Mouse (Mus musculus): Measurements from ENCODE around the gene Yipf1. TPM values are rescaled to one million over a fixed set of nuclear protein-coding genes. Genes with fewer than 3 reads are reported as not detected.

Gene Yipf1
- 58.6 and 58.9 TPM in 2 replicates for polyA plus RNA-seq (2015; fragmentation: Nextera tagmentation; extraction: Ambion mirVana)

DNA sequence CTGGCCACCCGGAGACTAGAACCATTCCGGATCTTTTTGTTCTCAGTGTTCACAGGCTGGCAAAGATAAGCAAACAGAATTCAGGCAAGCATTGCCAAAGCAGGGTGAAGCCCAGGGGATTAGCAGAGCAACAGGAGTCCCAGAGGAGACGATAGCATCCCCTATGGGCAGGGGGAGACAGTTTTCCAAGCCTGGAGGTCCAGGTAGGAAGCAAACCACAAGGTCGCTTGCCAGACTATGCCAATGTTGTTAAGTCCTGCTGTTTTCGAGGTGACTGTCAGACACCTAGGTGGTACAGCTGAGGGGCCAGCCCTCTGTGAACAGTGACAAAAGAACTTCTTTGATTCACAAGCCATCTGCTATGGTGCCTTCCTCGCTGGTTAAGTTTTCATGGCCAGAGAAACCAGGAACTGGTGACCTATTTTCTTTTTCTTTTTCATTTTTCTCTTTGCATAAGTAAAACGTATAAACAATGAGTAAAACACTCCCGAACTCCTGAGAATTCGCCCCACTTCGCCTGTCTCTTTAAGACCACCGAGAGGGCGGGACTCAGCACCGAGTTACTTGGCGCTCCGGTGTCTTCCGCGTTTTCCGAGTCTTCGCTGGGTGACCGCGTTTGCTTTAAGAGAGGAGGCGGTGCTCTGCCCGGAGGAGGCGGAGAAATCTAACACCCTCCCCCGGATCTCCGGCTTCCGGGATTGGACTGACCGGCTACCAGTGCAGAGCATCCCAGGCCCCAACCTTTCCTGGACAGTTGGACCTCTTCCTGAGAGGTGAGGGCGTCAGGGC lies at the start of gene Yipf1:
Yipf1 (plus strand) TSS at position 674 of the 789 bp plus-strand sequence.
- under 1% methylated on average over 29 of the region's 29 CpGs for WGBS
- Histone ChIP-seq H3K4me3 (replicated peaks; ENCODE audit: low read length) (peak within 1 kb of the TSS; percentile 74), H3K27ac (ENCODE audit: low read length) (peak within 1 kb of the TSS; percentile 57; the same call in 1 of the 2 replicates), H3K27me3 (ENCODE audit: control insufficient read depth, insufficient read depth, low read length) (no peaks in the 10 kb centered on the region), H3K9me3 (replicated peaks; ENCODE audit: control insufficient read depth, low read length) (no peaks in the 10 kb centered on the region), H3K9ac (ENCODE audit: low read length) (peak within 1 kb of the TSS; percentile 72), H3K36me3 (ENCODE audit: control insufficient read depth, insufficient read depth, low read length) (no peaks in the 10 kb centered on the region), H3K4me1 (ENCODE audit: control insufficient read depth, insufficient read depth, low read length) (peaks cover 7% of the 10 kb centered on the region; the same call in 1 of the 2 replicates), H3K4me2 (ENCODE audit: low read depth, low read length) (peak within 1 kb of the TSS; percentile 84)
- peak; percentile 94 for ATAC-seq (ENCODE audit: insufficient read depth, low FRiP score)

GRCm38 (mm10) chr4:107273683-107274082 lies 40.5 kb upstream of the Yipf1 start:
- no peaks in the 10 kb centered on the region for H3K36me3 ChIP-seq (ENCODE audit: control insufficient read depth, insufficient read depth, low read length)
- no peak for ATAC-seq (ENCODE audit: insufficient read depth, low FRiP score)
- no peak overlapping the region for H3K4me2 ChIP-seq (ENCODE audit: low read depth, low read length)
- H3K9me3 ChIP-seq (replicated peaks; ENCODE audit: control insufficient read depth, low read length) = no peaks in the 10 kb centered on the region
- no peak overlapping the region for H3K27ac ChIP-seq (ENCODE audit: low read length)
- WGBS = 76% methylated on average over 4 of the region's 4 CpGs
- H3K9ac ChIP-seq (ENCODE audit: low read length) = no peak overlapping the region
- no peaks in the 10 kb centered on the region for H3K4me1 ChIP-seq (ENCODE audit: control insufficient read depth, insufficient read depth, low read length)
- H3K4me3 ChIP-seq (replicated peaks; ENCODE audit: low read length) = no peak overlapping the region
- no peaks in the 10 kb centered on the region for H3K27me3 ChIP-seq (ENCODE audit: control insufficient read depth, insufficient read depth, low read length)

- no peaks in the 10 kb centered on the region for H3K27me3 ChIP-seq (ENCODE audit: control insufficient read depth, insufficient read depth, low read length)
- H3K9ac ChIP-seq (ENCODE audit: low read length) = no peak overlapping the region
- WGBS = 70% methylated on average over 5 of the region's 5 CpGs
- no peaks in the 10 kb centered on the region for H3K36me3 ChIP-seq (ENCODE audit: control insufficient read depth, insufficient read depth, low read length)
- no peak overlapping the region for H3K4me3 ChIP-seq (replicated peaks; ENCODE audit: low read length)
- H3K4me1 ChIP-seq (ENCODE audit: control insufficient read depth, insufficient read depth, low read length) = no peaks in the 10 kb centered on the region
- H3K27ac ChIP-seq (ENCODE audit: low read length) = no peak overlapping the region
- no peak for ATAC-seq (ENCODE audit: insufficient read depth, low FRiP score)
- no peak overlapping the region for H3K4me2 ChIP-seq (ENCODE audit: low read depth, low read length)
- H3K9me3 ChIP-seq (replicated peaks; ENCODE audit: control insufficient read depth, low read length) = no peaks in the 10 kb centered on the region
These were observed 39.7 kb upstream of the Yipf1 start for GRCm38 (mm10) chr4:107274511-107274910.

GRCm38 (mm10) chr4:107278188-107278707 lies 35.9 kb upstream of the Yipf1 start:
- no peak overlapping the region for H3K4me3 ChIP-seq (replicated peaks; ENCODE audit: low read length)
- no peak overlapping the region for H3K4me2 ChIP-seq (ENCODE audit: low read depth, low read length)
- no peaks in the 10 kb centered on the region for H3K36me3 ChIP-seq (ENCODE audit: control insufficient read depth, insufficient read depth, low read length)
- no peaks in the 10 kb centered on the region for H3K9me3 ChIP-seq (replicated peaks; ENCODE audit: control insufficient read depth, low read length)
- no peak overlapping the region for H3K27ac ChIP-seq (ENCODE audit: low read length)
- no peak overlapping the region for H3K9ac ChIP-seq (ENCODE audit: low read length)
- 37% methylated on average over 8 of the region's 8 CpGs for WGBS
- ATAC-seq (ENCODE audit: insufficient read depth, low FRiP score) = no peak
- no peaks in the 10 kb centered on the region for H3K27me3 ChIP-seq (ENCODE audit: control insufficient read depth, insufficient read depth, low read length)
- H3K4me1 ChIP-seq (ENCODE audit: control insufficient read depth, insufficient read depth, low read length) = no peaks in the 10 kb centered on the region

DNA sequence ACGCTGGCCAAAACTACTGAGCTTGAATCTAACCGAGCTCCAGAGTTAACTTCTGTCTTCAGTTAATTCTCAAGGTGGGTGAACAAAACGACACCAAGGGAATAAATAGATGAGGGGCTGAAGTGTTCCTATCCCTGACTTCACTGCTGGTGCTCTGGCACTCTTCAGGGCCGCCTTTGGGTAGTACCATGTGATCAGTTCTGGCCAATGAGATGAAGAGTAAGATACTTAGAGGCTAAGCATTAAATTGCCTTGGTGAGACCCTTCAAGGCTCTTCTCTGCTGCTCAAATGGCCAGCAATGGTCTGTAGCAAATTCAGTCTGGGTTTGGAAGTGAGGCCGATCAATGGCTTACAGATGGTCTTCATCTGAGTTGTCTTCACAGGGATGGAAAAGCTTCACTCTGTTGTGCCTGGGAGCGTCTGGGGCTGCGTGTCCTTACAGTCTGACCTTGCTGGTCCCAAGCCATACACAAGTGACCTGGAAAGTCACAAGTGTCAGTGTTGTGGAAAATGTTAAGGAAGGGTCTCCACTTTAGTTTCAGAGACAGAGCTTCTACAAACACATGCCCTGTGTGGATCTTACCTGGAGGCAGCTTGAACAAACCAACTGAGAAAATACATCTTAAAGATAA lies 33.2 kb upstream of the Yipf1 start:
- Histone ChIP-seq H3K4me1 (ENCODE audit: control insufficient read depth, insufficient read depth, low read length) (no peaks in the 10 kb centered on the region), H3K4me3 (replicated peaks; ENCODE audit: low read length) (no peak overlapping the region), H3K9ac (ENCODE audit: low read length) (no peak overlapping the region), H3K27me3 (ENCODE audit: control insufficient read depth, insufficient read depth, low read length) (no peaks in the 10 kb centered on the region), H3K9me3 (replicated peaks; ENCODE audit: control insufficient read depth, low read length) (no peaks in the 10 kb centered on the region), H3K36me3 (ENCODE audit: control insufficient read depth, insufficient read depth, low read length) (no peaks in the 10 kb centered on the region), H3K27ac (ENCODE audit: low read length) (no peak overlapping the region), H3K4me2 (ENCODE audit: low read depth, low read length) (no peak overlapping the region)
- no peak for ATAC-seq (ENCODE audit: insufficient read depth, low FRiP score)
- WGBS = 83% methylated on average over 7 of the region's 7 CpGs

GRCm38 (mm10) chr4:107285446-107286200 lies 28.5 kb upstream of the Yipf1 start:
- Histone ChIP-seq H3K27ac (ENCODE audit: low read length) (no peak overlapping the region), H3K36me3 (ENCODE audit: control insufficient read depth, insufficient read depth, low read length) (no peaks in the 10 kb centered on the region), H3K4me1 (ENCODE audit: control insufficient read depth, insufficient read depth, low read length) (no peaks in the 10 kb centered on the region), H3K4me3 (replicated peaks; ENCODE audit: low read length) (no peak overlapping the region), H3K9me3 (replicated peaks; ENCODE audit: control insufficient read depth, low read length) (no peaks in the 10 kb centered on the region), H3K27me3 (ENCODE audit: control insufficient read depth, insufficient read depth, low read length) (no peaks in the 10 kb centered on the region), H3K4me2 (ENCODE audit: low read depth, low read length) (no peak overlapping the region), H3K9ac (ENCODE audit: low read length) (no peak overlapping the region)
- ATAC-seq (ENCODE audit: insufficient read depth, low FRiP score) = no peak
- 58% methylated on average over 3 of the region's 3 CpGs for WGBS

GRCm38 (mm10) chr4:107286386-107286785 lies 27.8 kb upstream of the Yipf1 start:
- WGBS = 89% methylated on average over 8 of the region's 8 CpGs
- H3K4me2 ChIP-seq (ENCODE audit: low read depth, low read length) = no peak overlapping the region
- no peaks in the 10 kb centered on the region for H3K27me3 ChIP-seq (ENCODE audit: control insufficient read depth, insufficient read depth, low read length)
- no peak for ATAC-seq (ENCODE audit: insufficient read depth, low FRiP score)
- no peaks in the 10 kb centered on the region for H3K4me1 ChIP-seq (ENCODE audit: control insufficient read depth, insufficient read depth, low read length)
- H3K27ac ChIP-seq (ENCODE audit: low read length) = no peak overlapping the region
- H3K36me3 ChIP-seq (ENCODE audit: control insufficient read depth, insufficient read depth, low read length) = no peaks in the 10 kb centered on the region
- no peak overlapping the region for H3K9ac ChIP-seq (ENCODE audit: low read length)
- H3K4me3 ChIP-seq (replicated peaks; ENCODE audit: low read length) = no peak overlapping the region
- no peaks in the 10 kb centered on the region for H3K9me3 ChIP-seq (replicated peaks; ENCODE audit: control insufficient read depth, low read length)

GRCm38 (mm10) chr4:107287517-107287916 lies 26.6 kb upstream of the Yipf1 start:
- H3K27ac ChIP-seq (ENCODE audit: low read length) = no peak overlapping the region
- no peaks in the 10 kb centered on the region for H3K27me3 ChIP-seq (ENCODE audit: control insufficient read depth, insufficient read depth, low read length)
- ATAC-seq (ENCODE audit: insufficient read depth, low FRiP score) = no peak
- no peaks in the 10 kb centered on the region for H3K9me3 ChIP-seq (replicated peaks; ENCODE audit: control insufficient read depth, low read length)
- H3K9ac ChIP-seq (ENCODE audit: low read length) = no peak overlapping the region
- no peak overlapping the region for H3K4me3 ChIP-seq (replicated peaks; ENCODE audit: low read length)
- H3K4me2 ChIP-seq (ENCODE audit: low read depth, low read length) = no peak overlapping the region
- H3K36me3 ChIP-seq (ENCODE audit: control insufficient read depth, insufficient read depth, low read length) = no peaks in the 10 kb centered on the region
- H3K4me1 ChIP-seq (ENCODE audit: control insufficient read depth, insufficient read depth, low read length) = no peaks in the 10 kb centered on the region
- 78% methylated on average over 2 of the region's 2 CpGs for WGBS

Measured in stomach, embryonic 16.5 days (tissue).